Mouse (Mus musculus): ENCODE results near the gene Zfp622. TPM values are rescaled to one million over a fixed set of nuclear protein-coding genes. Genes with fewer than 3 reads are reported as not detected.
"Not testable (repeated sequence)": the region's sequence is repeated elsewhere in the genome, so short reads cannot be mapped to it uniquely, and the experiment has no call there.

Gene Zfp622
- total RNA-seq, 2 experiments from 2014 or later = 24.0 to 24.5 TPM

DNA sequence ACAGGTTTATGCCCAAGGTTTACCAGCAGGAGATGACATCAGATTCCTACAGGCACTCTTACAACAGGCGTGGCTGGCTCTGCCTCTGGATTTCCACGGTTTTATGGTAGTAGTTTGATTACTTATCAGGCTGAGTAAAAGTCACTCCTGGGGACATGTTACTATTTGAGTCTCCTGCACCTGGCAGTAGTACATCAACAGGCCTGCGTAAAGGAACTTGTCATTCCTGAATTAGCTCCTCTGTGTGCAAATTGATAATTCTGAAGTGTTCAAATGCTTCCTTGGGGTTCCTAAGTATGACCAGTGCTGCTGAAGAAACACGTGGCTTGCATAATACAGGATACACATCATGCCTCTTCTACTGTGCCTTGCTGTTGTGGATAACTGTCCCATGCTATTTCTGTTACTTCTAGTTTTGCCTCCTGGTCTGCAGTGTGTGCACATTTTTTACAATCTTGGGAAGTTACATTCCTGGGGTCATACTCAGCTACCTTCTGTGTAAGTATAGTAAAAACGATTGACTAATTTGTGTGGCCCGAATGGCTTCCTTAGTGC lies 17.9 kb upstream of the Zfp622 start:
- no peak for DNase-seq (ENCODE audit: low spot score)

DNA sequence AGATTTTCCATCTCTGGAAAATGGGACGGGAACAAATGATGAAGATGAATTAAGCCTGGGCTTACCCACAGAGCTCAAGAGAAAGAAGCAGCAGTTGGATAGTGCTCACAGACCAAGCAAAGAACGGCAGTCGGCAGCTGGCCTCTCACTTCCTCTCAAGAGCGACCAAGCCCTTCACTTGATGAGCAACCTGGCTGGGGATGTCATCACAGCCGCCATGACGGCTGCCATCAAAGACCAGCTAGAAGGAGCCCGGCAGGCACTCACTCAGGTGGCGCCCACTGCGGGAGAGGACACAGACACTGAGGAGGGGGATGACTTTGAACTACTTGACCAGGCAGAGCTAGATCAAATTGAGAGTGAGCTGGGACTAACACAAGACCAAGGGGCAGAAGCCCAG lies 12.6 kb upstream of the Zfp622 start:
- no peak for DNase-seq (ENCODE audit: low spot score)

DNA sequence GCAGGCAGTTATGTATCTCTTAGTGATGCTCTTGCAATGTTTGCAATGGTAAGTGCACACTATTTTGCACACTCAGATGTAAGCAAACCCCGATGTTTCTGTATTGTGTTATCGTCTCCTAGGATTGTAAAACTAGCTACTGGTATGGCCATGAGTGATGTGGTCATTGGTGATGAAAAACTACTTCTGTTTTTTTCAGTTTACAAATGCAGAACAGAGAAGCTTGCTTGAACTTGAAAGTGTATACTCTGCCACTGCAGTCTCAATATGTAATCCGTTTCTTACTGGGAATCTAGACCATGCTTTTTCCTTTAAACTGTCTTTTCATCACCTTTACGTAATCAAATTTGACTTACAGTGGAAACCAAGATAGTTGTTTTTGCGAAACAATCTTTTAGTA lies 11.4 kb upstream of the Zfp622 start:
- no peak for DNase-seq (ENCODE audit: low spot score)

DNA sequence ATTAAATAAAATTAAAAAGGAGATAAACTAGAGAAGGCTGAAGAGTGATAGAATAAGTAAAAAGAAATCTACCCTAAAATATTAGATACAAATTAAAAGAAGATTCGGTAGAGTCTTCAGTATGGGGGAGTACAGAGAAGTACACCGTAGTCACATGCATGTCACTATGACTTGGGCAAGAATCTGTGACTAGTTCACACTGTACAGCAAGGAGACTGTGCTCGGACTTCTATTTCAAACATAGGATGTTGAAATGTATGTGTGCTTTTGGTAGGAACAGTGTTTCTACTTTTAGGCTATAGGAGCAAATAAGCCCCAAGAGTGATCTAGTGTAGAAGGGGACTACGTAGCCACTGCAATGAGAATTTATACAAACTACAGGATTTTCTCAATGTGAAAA lies 9.8 kb upstream of the Zfp622 start:
- DNase-seq (ENCODE audit: low spot score) = no peak

DNA sequence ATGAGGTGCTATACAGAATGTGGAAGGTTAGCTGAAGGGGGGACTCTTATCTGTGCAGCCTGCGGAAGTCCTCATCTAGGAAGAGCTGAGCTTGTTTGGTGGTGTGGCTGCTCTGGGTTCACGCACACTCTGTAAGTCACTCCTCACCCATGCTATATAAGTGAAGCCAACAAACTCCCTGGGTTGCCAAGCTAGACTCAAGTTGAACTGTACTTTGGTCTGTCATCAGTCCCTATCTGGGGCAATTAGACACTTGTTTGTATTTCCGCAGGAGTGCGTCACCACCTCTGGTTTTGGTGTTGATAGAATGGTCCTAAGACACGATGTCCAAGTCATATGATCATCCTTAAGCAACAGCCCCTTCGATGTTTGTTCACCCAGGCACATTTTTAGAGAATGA lies 8.4 kb upstream of the Zfp622 start:
- no peak for DNase-seq (ENCODE audit: low spot score)

DNA sequence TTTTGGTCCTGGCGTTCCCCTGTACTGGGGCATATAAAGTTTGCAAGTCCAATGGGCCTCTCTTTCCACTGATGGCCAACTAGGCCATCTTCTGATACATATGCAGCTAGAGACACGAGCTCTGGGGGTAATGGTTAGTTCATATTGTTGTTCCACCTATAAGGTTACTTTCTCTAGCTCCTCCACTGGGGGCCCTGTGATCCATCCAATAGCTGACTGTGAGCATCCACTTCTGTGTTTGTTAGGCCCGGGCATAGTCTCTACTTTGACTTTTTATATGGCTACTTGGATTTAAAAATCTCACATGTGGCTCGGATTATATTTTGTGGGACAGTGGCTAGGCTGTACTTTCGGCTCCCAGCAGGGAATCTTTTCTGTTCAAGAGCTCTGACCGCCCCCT lies 552 bp upstream of the Zfp622 start:
- not testable (repeated sequence) for DNase-seq (ENCODE audit: low spot score)

DNA sequence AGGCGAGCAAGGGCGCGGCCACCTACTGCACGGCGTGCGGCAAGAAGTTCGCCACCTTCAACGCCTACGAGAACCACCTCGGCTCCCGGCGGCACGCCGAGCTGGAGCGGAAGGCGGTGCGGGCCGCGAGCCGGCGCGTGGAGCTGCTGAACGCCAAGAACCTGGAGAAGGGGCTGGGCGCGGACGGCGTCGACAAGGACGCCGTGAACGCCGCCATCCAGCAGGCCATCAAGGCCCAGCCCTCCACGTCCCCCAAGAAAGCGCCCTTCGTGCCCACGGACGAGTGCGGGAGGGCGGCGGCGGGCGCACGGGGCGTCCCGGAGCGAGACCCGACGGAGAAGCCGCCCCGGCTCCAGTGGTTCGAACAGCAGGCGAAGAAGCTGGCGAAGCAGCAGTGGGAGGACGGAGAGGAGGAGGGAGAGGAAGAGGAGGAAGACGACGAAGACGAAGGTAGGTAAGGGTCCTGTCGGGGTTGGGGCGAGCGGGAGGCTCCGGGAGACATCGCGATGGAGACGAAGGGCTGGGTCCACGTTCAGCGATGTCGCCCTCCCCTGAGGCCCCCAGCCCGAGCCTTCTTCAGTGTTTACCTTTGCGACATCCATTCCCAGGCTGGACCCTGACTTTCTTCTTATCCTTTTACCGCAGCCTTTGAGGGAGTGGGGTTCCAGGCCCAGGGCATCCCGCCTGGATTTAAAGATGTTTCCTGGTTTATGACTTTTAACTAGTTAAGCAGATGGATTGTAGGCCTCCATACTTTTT lies 747 bp downstream of the Zfp622 start:
- no peak for DNase-seq (ENCODE audit: low spot score)

DNA sequence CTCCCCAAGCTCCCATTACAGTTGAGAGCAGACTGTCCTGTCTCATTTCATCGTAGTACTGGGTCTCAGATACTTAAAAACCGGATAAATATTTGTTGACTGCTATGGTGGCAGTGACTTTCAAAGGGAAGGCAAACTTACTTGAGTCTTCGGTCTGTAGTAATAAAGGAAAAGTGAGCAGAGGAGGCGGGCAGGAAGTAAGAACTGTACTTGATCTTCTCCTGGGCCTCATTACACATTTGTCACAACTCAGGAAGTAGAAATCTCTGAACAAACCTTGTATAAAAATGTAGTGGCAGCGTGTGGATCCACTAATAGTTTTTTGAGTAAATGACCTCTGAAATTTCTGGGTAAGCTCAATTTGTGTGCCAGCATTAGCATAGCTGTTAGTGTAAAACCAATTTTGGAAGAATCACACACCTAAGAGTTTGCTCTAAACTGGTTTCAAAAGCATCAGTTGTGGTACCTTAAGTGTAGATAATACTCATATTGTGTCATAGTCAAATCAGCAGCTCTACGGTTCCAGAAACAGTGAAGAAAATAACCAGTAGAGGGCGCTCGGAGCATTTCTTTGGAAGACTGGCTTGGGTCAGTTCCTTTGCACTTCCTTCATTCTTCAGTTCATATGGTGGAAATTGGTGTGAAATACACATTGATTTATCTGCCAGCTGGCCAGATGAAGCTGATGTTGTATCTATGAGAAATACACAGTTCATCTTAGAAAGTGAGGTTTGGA lies 9.0 kb downstream of the Zfp622 start:
- DNase-seq (ENCODE audit: low spot score) = peak; percentile 58

DNA sequence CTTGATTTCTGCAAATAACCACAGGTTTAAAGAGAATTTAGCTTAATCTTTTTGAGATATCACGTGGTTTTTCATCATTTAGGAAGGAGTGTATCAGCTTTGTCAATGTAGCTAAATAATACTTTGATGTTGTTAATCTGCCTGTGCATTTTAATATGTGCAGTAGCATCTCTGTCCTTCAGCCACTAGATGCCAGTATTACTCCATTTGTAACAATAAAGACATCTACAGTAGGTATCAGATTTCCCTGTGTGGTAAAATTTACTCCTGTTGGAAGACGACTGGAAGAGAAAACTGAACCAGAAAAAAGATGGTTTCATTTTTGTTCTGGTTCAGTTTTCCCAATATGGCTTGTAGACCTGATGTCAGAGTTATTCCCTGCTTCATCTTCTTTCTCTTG lies 11.4 kb downstream of the Zfp622 start:
- no peak for DNase-seq (ENCODE audit: low spot score)

DNA sequence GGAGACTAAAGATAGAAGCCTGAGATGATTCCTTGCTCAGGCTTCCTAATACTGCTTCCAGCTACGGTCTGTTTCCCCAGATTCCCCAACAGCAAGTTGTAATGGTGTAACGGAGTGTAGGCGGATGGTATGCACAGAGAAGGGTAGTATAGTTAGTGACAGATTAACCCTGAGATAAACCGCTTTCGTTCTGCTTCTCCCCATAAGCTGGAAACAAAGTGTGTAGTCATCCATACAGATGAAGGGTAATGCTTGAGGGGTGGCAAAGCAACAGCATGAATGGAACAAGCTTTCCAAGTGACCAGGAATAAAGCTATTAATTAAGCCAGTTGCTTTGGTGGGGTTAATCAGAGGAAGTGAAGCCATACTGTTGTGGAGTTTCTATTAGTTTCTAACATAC lies 15.4 kb downstream of the Zfp622 start:
- DNase-seq (ENCODE audit: low spot score) = not testable (repeated sequence)

DNA sequence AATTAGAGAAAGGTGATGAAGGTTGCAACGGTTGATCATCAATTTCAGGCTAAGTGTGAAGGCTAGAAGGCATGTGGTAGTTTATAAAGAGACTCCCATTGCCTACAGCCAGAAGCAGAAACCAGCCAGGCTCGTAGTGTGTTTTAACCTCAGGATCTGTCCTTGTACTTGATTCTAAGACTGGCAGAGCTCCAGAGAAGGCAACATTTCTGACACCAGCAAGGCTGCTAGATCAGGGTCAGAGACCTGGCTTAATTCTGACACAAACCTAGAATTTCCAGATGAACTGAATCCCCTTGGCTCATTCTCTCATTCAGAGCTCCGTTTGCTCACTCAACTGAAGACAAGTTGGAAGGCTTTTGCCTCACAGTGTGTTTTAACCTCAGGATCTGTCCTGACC lies 24.5 kb downstream of the Zfp622 start:
- no peak for DNase-seq (ENCODE audit: low spot score)

DNA sequence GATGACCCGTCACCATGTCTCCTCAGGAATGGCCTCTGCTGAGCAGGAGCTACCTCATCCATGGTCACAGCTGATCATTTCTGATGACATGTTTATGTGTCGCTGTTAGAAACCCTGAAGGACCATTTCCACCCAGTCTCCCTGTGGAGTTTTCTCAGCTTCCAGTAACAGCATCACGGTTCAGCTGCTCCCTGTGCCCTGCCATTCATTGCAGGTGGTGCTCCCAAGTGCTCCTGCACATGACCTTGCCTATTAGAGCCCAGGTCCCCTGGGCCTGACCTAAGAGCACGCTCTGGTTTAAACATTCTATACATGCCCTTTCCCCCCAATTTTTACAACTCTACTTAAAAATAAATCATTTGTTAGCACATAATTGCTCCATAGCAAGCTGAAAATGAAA lies 28.7 kb downstream of the Zfp622 start:
- no peak for DNase-seq (ENCODE audit: low spot score)

DNA sequence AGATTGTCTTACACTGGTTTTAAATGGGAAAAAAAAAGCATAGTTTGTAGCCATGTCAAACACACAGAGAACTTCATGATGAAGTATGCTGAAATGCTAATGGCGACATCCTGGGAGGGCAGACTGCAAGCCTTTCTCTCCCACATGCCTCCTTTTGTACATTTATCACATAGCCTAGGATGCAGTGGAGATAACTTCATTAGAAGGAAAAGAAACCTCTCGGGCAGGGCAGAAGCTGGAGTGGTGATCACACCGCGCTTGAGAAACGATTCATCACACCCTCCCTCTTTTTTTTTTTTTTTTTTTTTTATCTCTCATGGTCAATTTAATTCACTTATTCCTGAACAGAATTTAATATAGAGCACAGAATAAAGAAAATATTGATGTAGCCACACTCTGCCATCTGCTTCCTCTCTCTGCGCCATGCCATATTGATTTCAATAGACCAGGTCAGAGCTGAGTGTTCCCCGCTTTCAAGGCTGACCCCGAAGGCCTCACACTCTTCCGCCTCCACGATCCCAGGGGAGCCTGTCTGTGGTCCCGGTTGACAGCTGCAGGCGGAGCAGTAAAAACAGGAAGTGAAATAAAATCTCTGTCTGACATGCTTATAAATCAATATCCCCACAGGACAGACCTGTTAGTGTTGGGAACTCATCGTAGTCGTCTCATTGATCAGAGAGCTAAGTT lies 32.0 kb downstream of the Zfp622 start:
- peak; percentile 7 for DNase-seq (ENCODE audit: low spot score)

DNA sequence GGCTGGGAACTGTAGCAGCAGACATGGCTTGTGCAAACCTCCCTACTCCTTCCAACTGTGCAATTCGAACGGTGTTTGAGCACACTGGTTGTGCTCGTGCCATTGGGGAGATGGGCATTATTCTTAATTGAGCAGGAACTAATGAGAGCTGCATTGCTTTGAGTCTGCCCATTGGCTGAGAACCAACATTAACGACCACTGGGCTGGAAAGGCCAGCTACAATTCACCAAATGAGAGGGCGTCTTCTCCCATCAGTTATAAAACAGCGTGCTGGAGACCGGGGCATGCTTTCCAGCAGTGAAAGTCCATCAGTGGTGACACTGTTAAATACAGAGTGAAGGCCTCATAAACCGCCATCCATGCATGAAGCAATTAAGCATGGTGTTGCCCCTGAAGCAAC lies 37.6 kb downstream of the Zfp622 start:
- DNase-seq (ENCODE audit: low spot score) = no peak

DNA sequence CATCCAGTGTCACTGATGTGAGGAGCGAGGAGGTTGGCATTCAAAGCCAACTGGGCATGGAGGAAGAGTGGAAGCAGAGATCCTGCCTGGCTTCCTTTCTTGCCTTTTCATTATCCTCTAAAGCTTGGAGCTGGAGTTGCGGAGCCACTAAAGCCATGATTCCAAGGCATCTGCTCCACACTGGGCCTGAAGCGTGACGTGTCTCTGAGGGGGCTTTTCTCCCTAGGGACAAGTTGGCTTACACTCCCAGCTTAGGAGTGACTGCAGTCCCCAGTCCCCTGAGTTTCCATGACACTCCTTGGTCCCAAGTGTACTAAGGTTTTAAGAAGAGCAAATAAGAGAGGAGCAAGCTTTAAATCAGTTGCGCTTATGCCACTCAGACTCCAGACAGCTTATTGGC lies 38.5 kb downstream of the Zfp622 start:
- no peak for DNase-seq (ENCODE audit: low spot score)

DNA sequence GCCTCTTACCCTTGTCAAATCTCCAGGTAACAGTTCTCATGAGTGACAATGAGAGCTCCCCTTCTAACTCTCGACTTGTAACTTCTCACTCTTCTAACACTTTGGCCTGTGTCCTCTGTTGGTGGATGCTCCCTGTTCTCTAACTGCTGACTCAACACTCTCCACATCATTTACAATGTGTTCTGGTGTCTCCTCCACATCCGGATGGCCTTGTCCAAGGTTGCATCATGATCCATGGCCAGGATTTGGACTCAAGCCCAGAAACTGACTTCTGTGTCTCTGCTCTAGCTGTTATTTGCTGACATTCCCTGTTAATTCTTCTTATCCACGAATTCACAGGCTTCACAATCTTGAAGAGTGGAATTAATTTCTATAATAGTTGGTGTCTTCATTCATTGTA lies 47.5 kb downstream of the Zfp622 start:
- no peak for DNase-seq (ENCODE audit: low spot score)

DNA sequence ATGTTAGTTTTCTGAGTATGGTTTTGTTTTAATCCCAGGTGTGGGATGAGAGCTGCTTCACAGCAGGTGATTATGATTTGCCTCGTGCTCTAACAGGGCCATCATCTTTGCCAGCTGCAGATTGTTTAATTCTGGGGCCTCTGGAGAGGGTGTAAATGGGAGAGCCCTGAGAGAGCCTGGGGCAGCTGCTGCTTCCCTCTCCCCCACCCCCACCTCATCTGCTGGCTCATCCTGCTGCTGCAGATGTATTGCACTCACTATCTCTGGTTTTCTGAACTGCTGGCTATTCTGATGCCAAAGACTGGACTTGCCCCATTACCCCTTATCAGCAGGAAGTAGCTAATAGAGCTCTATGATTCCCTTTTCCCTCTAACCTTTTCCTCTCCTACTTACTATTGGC lies 56.4 kb downstream of the Zfp622 start:
- no peak for DNase-seq (ENCODE audit: low spot score)

DNA sequence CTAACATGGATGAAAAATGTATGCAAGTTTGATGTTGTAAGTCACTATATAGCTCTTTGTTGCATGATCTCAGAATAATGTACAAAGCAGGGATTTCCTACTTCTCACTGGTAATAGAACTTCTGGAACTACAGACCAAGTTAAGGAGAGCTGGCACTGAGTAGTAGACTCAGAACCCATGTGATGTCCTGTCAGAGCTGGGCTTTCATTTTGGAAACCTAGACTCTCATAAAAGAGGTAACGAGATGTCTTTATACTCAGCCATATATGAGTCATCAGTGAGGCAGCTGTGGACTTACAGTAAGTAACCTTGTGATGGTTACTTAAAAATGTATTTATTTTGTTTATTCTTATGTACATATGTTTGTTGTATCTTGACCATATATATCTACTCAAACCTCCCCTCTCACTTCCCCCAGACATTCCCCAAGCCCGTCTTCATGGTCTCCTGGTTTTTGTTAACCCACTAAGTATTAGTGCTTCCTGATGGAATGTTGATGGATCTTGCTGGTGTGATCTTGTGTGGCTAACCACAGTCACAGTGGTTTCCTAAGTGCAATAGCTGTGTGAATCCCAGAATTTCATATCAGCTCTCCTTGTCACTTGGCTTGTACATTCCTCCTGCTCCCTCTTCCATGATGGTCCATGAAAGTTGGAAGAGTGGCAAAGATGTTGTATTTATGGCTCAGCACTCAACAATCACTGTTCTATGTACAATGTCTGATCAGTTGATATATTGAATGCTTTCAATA lies 57.2 kb downstream of the Zfp622 start:
- DNase-seq (ENCODE audit: low spot score) = no peak

All from gastrocnemius, adult 18-20 months (tissue).